Mouse (Mus musculus) liver, postnatal 0 days (tissue): ENCODE measurements around the gene Triobp. TPM values are rescaled to one million over a fixed set of nuclear protein-coding genes. Genes with fewer than 3 reads are reported as not detected.
A peak's percentile ranks its signal among the peaks of the same experiment; 100 is the strongest.

Source experiments
- ATAC-seq: fragments of 200-750 bp; cut with Nextera tagmentation; 2 replicates; pipeline ENCODE4 v1.8.0; 2017; ENCODE audit warnings: mild to moderate bottlenecking, moderate library complexity
- DNase-seq: peaks from one replicate; pipeline ENCODE4 v3.0.0-alpha.2; 2016
- H3K27ac ChIP-seq: fragments of 300-500 bp; sonication (generic); 2 replicates; pipeline ENCODE4 v1.5.1; 2014; ENCODE audit warnings: antibody characterized with exemption, moderate library complexity, mild to moderate bottlenecking, low read depth
- H3K27me3 ChIP-seq: fragments of 300-500 bp; sonication (generic); 2 replicates; pipeline ENCODE4 v1.6.1; 2014; ENCODE audit warnings: low read length, control low read depth, mixed read lengths; ENCODE audit not compliant: insufficient read depth
- H3K36me3 ChIP-seq: fragments of 300-500 bp; sonication (generic); replicated peaks from 2 replicates; pipeline ENCODE4 v1.6.1; 2014; ENCODE audit warnings: mild to moderate bottlenecking, control low read depth, low read length, moderate library complexity, mixed read lengths; ENCODE audit not compliant: insufficient read depth
- H3K4me1 ChIP-seq: fragments of 300-500 bp; sonication (generic); 2 replicates; pipeline ENCODE4 v1.6.1; 2014; ENCODE audit warnings: antibody characterized with exemption, mild to moderate bottlenecking, control low read depth; ENCODE audit not compliant: insufficient read depth
- H3K4me2 ChIP-seq: fragments of 300-500 bp; sonication (generic); 2 replicates; pipeline ENCODE4 v1.6.1; 2014; ENCODE audit warnings: low read depth, mild to moderate bottlenecking, low read length, moderate library complexity, mixed read lengths
- H3K4me3 ChIP-seq: fragments of 300-500 bp; sonication (generic); 2 replicates; pipeline ENCODE4 v1.5.1; 2014; ENCODE audit warnings: low read depth, low read length
- H3K9ac ChIP-seq: fragments of 300-500 bp; sonication (generic); replicated peaks from 2 replicates; pipeline ENCODE4 v1.6.1; 2014; ENCODE audit warnings: mild to moderate bottlenecking, moderate library complexity
- H3K9me3 ChIP-seq: fragments of 300-500 bp; sonication (generic); 2 replicates; pipeline ENCODE4 v1.6.1; 2016; ENCODE audit warnings: mild to moderate bottlenecking, control low read depth, low read length, mixed read lengths
- CTCF ChIP-seq: sonication (generic); IDR thresholded peaks from 2 replicates; pipeline ENCODE4 v1.5.1; 2016; ENCODE audit warnings: antibody characterized with exemption, low read depth
- EP300 ChIP-seq: IDR thresholded peaks from 2 replicates; pipeline ENCODE4 v1.6.1; 2016; ENCODE audit warnings: antibody characterized with exemption, low read depth, mild to moderate bottlenecking
- WGBS: fragments of 180-500 bp; shearing (Covaris S2); extraction: QIAGEN DNeasy Blood & Tissue Kit; methylation state at CpG from one replicate; pipeline ENCODE4 v1.1.7; 2014; ENCODE audit not compliant: insufficient replicate concordance; 5-methylcytosine and 5-hydroxymethylcytosine counted together
- polyA plus RNA-seq: library from polyadenylated mRNA; unstranded; fragments of >200 nt; fragmentation: Nextera tagmentation; extraction: Ambion mirVana; gene quantifications from 2 replicates; pipeline ENCODE4 v1.2.1, GENCODE M21; 2015

Gene Triobp
- polyA plus RNA-seq, 1 experiment from 2014 or later: 11.9 TPM

- H3K27ac ChIP-seq: peak overlapping the region; percentile 26; the same call in 1 of the 2 replicates
- WGBS: 43% methylated on average over 1 of the region's 1 CpGs
- H3K27me3 ChIP-seq: peaks cover 11% of the 10 kb centered on the region; the same call in 1 of the 2 replicates
- H3K4me1 ChIP-seq: peaks cover 18% of the 10 kb centered on the region
- no peak for DNase-seq
- H3K36me3 ChIP-seq: no peaks in the 10 kb centered on the region
- no peaks in the 10 kb centered on the region for H3K9me3 ChIP-seq
- ATAC-seq: no peak
- H3K4me3 ChIP-seq: no peak overlapping the region
- TF ChIP-seq CTCF: no peak
- TF ChIP-seq EP300: no peak
- H3K4me2 ChIP-seq: 0 out of 2 replicates have a peak overlapping the region, but pooled peaks have one; percentile 18
- no peak overlapping the region for H3K9ac ChIP-seq
These were observed 75.8 kb downstream of the Triobp start for GRCm38 (mm10) chr15:79023366-79023765.

GRCm38 (mm10) chr15:79025687-79026308 is 78.3 kb downstream of the Triobp start:
- Histone ChIP-seq H3K27me3 (peaks cover 22% of the 10 kb centered on the region), H3K36me3 (no peaks in the 10 kb centered on the region), H3K4me3 (no peak overlapping the region), H3K9me3 (no peaks in the 10 kb centered on the region), H3K9ac (peak overlapping the region; percentile 32; the same call in 1 of the 2 replicates), H3K27ac (peak overlapping the region; percentile 94), H3K4me1 (peaks cover 31% of the 10 kb centered on the region), H3K4me2 (peak overlapping the region; percentile 77)
- TF ChIP-seq EP300 (no peak), CTCF (no peak)
- ATAC-seq: no peak
- no peak for DNase-seq
- WGBS: 25% methylated on average over 16 of the region's 18 CpGs

GRCm38 (mm10) chr15:79026511-79027290 is 79.2 kb downstream of the Triobp start:
- TF ChIP-seq CTCF (no peak), EP300 (no peak)
- peak overlapping the region; percentile 89 for H3K9ac ChIP-seq
- peaks cover 25% of the 10 kb centered on the region for H3K27me3 ChIP-seq
- 48% methylated on average over 14 of the region's 14 CpGs for WGBS
- H3K36me3 ChIP-seq: no peaks in the 10 kb centered on the region
- peak overlapping the region; percentile 94 for H3K27ac ChIP-seq
- ATAC-seq (peak; percentile 2; the same call in 1 of the 2 replicates), DNase-seq (peak; percentile 49)
- peaks cover 34% of the 10 kb centered on the region for H3K4me1 ChIP-seq
- H3K4me3 ChIP-seq: peak overlapping the region; percentile 64
- peak overlapping the region; percentile 77 for H3K4me2 ChIP-seq
- H3K9me3 ChIP-seq: no peaks in the 10 kb centered on the region

- Histone ChIP-seq H3K36me3 (no peaks in the 10 kb centered on the region), H3K4me1 (peaks cover 30% of the 10 kb centered on the region), H3K27ac (peak overlapping the region; percentile 94), H3K4me3 (peak overlapping the region; percentile 64), H3K9ac (peak overlapping the region; percentile 89), H3K9me3 (no peaks in the 10 kb centered on the region), H3K27me3 (peaks cover 25% of the 10 kb centered on the region), H3K4me2 (peak overlapping the region; percentile 77)
- peak; percentile 49 for DNase-seq
- WGBS: 7% methylated on average over 40 of the region's 46 CpGs
- TF ChIP-seq CTCF (no peak), EP300 (no peak)
- ATAC-seq: no peak
These were observed 80.0 kb downstream of the Triobp start for GRCm38 (mm10) chr15:79027291-79028205.

- Histone ChIP-seq H3K4me3 (peak within 1 kb of the TSS; percentile 64), H3K27ac (peak within 1 kb of the TSS; percentile 94), H3K27me3 (peaks cover 25% of the 10 kb centered on the region), H3K36me3 (no peaks in the 10 kb centered on the region), H3K9ac (peak within 1 kb of the TSS; percentile 89), H3K4me2 (peak within 1 kb of the TSS; percentile 77), H3K4me1 (peaks cover 25% of the 10 kb centered on the region), H3K9me3 (no peaks in the 10 kb centered on the region)
- TF ChIP-seq CTCF (no peak), EP300 (no peak)
- WGBS: under 1% methylated on average over 49 of the region's 58 CpGs
- ATAC-seq (peak; percentile 60), DNase-seq (peak; percentile 93)
These were observed 80.8 kb downstream of the Triobp start, which contains the start of gene H1f0 for GRCm38 (mm10) chr15:79028237-79028738. H1f0 (plus strand) TSS chr15:79028450.
